Mouse (Mus musculus): ENCODE measurements around the gene Dhrs9.

GRCm38 (mm10) chr2:69415070-69415469 lies 34.8 kb downstream of the Dhrs9 start:
- no peak for TF ChIP-seq BHLHE40 (IDR thresholded peaks at IDR 0.05; ENCODE audit: low read depth, low read length)
- TF ChIP-seq TCF12 (IDR thresholded peaks at IDR 0.05; ENCODE audit: low read depth, low read length) = no peak
- TF ChIP-seq POLR2A (IDR thresholded peaks at IDR 0.05; ENCODE audit: low read depth, low read length) = no peak
- no peak for TF ChIP-seq ZNF384 (IDR thresholded peaks at IDR 0.05; ENCODE audit: low read depth, low read length)
- TF ChIP-seq ELF1 (IDR thresholded peaks at IDR 0.05; ENCODE audit: low read depth, low read length) = no peak
- no peak for TF ChIP-seq MAZ (IDR thresholded peaks at IDR 0.05; ENCODE audit: low read depth, low read length)
- no peak for TF ChIP-seq CTCF (conservative IDR thresholded peaks at IDR 0.05 in 1 of 2, IDR thresholded peaks at IDR 0.05 in 1 of 2; ENCODE audit: low read depth in 2 of 2, low read length in 2 of 2)

Data from CH12.LX (cell line).